Mouse (Mus musculus): ENCODE data around the gene Malsu1. TPM values are rescaled to one million over a fixed set of nuclear protein-coding genes. Genes with fewer than 3 reads are reported as not detected.

Malsu1 gene
- polyA plus RNA-seq, 1 experiment from 2014 or later = 80.9 TPM

GRCm38 (mm10) chr6:49115550-49115949 lies 42.0 kb downstream of the Malsu1 start:
- no peak for ATAC-seq (ENCODE audit: insufficient number of reproducible peaks, insufficient read depth, low FRiP score, low TSS enrichment, low read depth)
- WGBS = 77% methylated on average over 5 of the region's 5 CpGs
- H3K27ac ChIP-seq = no peak overlapping the region

GRCm38 (mm10) chr6:49116241-49116640 lies 42.6 kb downstream of the Malsu1 start:
- no peak for ATAC-seq (ENCODE audit: insufficient number of reproducible peaks, insufficient read depth, low FRiP score, low TSS enrichment, low read depth)
- H3K4me3 ChIP-seq (replicated peaks) = no peak overlapping the region
- peaks cover 41% of the 10 kb centered on the region for H3K36me3 ChIP-seq
- 95% methylated on average over 8 of the region's 8 CpGs for WGBS
- no peak overlapping the region for H3K4me2 ChIP-seq
- peaks cover 13% of the 10 kb centered on the region for H3K4me1 ChIP-seq (replicated peaks)
- H3K27ac ChIP-seq = no peak overlapping the region
- H3K27me3 ChIP-seq = no peaks in the 10 kb centered on the region
- H3K9ac ChIP-seq (replicated peaks) = no peak overlapping the region
- no peaks in the 10 kb centered on the region for H3K9me3 ChIP-seq

More at GRCm38 (mm10) chr6:49115550-49115949, 42.0 kb downstream of the Malsu1 start:
- Histone ChIP-seq H3K4me2 (no peak overlapping the region), H3K4me3 (replicated peaks) (no peak overlapping the region), H3K9ac (replicated peaks) (no peak overlapping the region), H3K36me3 (peaks cover 44% of the 10 kb centered on the region), H3K9me3 (no peaks in the 10 kb centered on the region), H3K4me1 (replicated peaks) (peaks cover 13% of the 10 kb centered on the region), H3K27me3 (no peaks in the 10 kb centered on the region)

GRCm38 (mm10) chr6:49118446-49118845 lies 44.9 kb downstream of the Malsu1 start:
- Histone ChIP-seq H3K9ac (replicated peaks) (no peak overlapping the region), H3K36me3 (peaks cover 44% of the 10 kb centered on the region), H3K27me3 (no peaks in the 10 kb centered on the region), H3K4me1 (replicated peaks) (peaks cover 13% of the 10 kb centered on the region), H3K9me3 (no peaks in the 10 kb centered on the region), H3K4me3 (replicated peaks) (no peak overlapping the region), H3K4me2 (no peak overlapping the region), H3K27ac (no peak overlapping the region)
- WGBS = 80% methylated on average over 8 of the region's 8 CpGs
- ATAC-seq (ENCODE audit: insufficient number of reproducible peaks, insufficient read depth, low FRiP score, low TSS enrichment, low read depth) = no peak

- Histone ChIP-seq H3K4me3 (replicated peaks) (no peak overlapping the region), H3K27me3 (no peaks in the 10 kb centered on the region), H3K36me3 (peaks cover 44% of the 10 kb centered on the region), H3K27ac (no peak overlapping the region), H3K9me3 (no peaks in the 10 kb centered on the region), H3K4me1 (replicated peaks) (peaks cover 6% of the 10 kb centered on the region; the same call in 1 of the 2 replicates), H3K4me2 (no peak overlapping the region), H3K9ac (replicated peaks) (no peak overlapping the region)
- WGBS = 83% methylated on average over 1 of the region's 1 CpGs
- no peak for ATAC-seq (ENCODE audit: insufficient number of reproducible peaks, insufficient read depth, low FRiP score, low TSS enrichment, low read depth)
These were observed 46.0 kb downstream of the Malsu1 start for GRCm38 (mm10) chr6:49119462-49120135.

GRCm38 (mm10) chr6:49120370-49120769 lies 46.8 kb downstream of the Malsu1 start:
- H3K36me3 ChIP-seq = peaks cover 40% of the 10 kb centered on the region
- H3K27ac ChIP-seq = no peak overlapping the region
- H3K4me1 ChIP-seq (replicated peaks) = peaks cover 5% of the 10 kb centered on the region; the same call in 1 of the 2 replicates
- no peaks in the 10 kb centered on the region for H3K27me3 ChIP-seq
- ATAC-seq (ENCODE audit: insufficient number of reproducible peaks, insufficient read depth, low FRiP score, low TSS enrichment, low read depth) = no peak
- H3K9ac ChIP-seq (replicated peaks) = no peak overlapping the region
- 91% methylated on average over 3 of the region's 3 CpGs for WGBS
- no peak overlapping the region for H3K4me2 ChIP-seq
- H3K9me3 ChIP-seq = no peaks in the 10 kb centered on the region
- no peak overlapping the region for H3K4me3 ChIP-seq (replicated peaks)

GRCm38 (mm10) chr6:49130328-49130727 lies 56.7 kb downstream of the Malsu1 start:
- Histone ChIP-seq H3K27ac (no peak overlapping the region), H3K4me3 (replicated peaks) (no peak overlapping the region), H3K36me3 (peaks cover 45% of the 10 kb centered on the region), H3K4me1 (replicated peaks) (peaks cover 5% of the 10 kb centered on the region; the same call in 1 of the 2 replicates), H3K9me3 (no peaks in the 10 kb centered on the region), H3K27me3 (no peaks in the 10 kb centered on the region), H3K9ac (replicated peaks) (no peak overlapping the region), H3K4me2 (no peak overlapping the region)
- no peak for ATAC-seq (ENCODE audit: insufficient number of reproducible peaks, insufficient read depth, low FRiP score, low TSS enrichment, low read depth)

- H3K9ac ChIP-seq (replicated peaks) = no peak overlapping the region
- no peak for ATAC-seq (ENCODE audit: insufficient number of reproducible peaks, insufficient read depth, low FRiP score, low TSS enrichment, low read depth)
- no peaks in the 10 kb centered on the region for H3K27me3 ChIP-seq
- no peak overlapping the region for H3K4me3 ChIP-seq (replicated peaks)
- H3K4me2 ChIP-seq = no peak overlapping the region
- peaks cover 38% of the 10 kb centered on the region; the same call in 1 of the 2 replicates for H3K36me3 ChIP-seq
- no peak overlapping the region for H3K27ac ChIP-seq
- 87% methylated on average over 9 of the region's 9 CpGs for WGBS
- H3K4me1 ChIP-seq (replicated peaks) = peaks cover 16% of the 10 kb centered on the region; the same call in 1 of the 2 replicates
- no peaks in the 10 kb centered on the region for H3K9me3 ChIP-seq
These were observed 58.3 kb downstream of the Malsu1 start for GRCm38 (mm10) chr6:49131855-49132254.

GRCm38 (mm10) chr6:49132352-49133090 lies 58.9 kb downstream of the Malsu1 start:
- WGBS = 69% methylated on average over 6 of the region's 6 CpGs
- H3K9ac ChIP-seq (replicated peaks) = no peak overlapping the region
- ATAC-seq (ENCODE audit: insufficient number of reproducible peaks, insufficient read depth, low FRiP score, low TSS enrichment, low read depth) = no peak

More at GRCm38 (mm10) chr6:49132352-49133090, 58.9 kb downstream of the Malsu1 start:
- Histone ChIP-seq H3K9me3 (no peaks in the 10 kb centered on the region), H3K4me1 (replicated peaks) (peaks cover 16% of the 10 kb centered on the region; the same call in 1 of the 2 replicates), H3K4me2 (no peak overlapping the region), H3K27ac (no peak overlapping the region), H3K4me3 (replicated peaks) (no peak overlapping the region), H3K36me3 (peaks cover 38% of the 10 kb centered on the region; the same call in 1 of the 2 replicates), H3K27me3 (no peaks in the 10 kb centered on the region)

Other genes with a start within 250 kb of the Malsu1 start
- 37.4 and 38.9 TPM in 2 replicates for gene Tmem176a, start 232.9 kb upstream of the Malsu1 start, polyA plus RNA-seq (2016; fragmentation: Nextera tagmentation; extraction: Ambion mirVana)
- gene Tmem176b, start 232.3 kb upstream of the Malsu1 start, polyA plus RNA-seq (2016; fragmentation: Nextera tagmentation; extraction: Ambion mirVana) = 120 and 128 TPM in 2 replicates
- not detected in 2 replicates for gene Aoc1, start 200.9 kb upstream of the Malsu1 start, polyA plus RNA-seq (2016; fragmentation: Nextera tagmentation; extraction: Ambion mirVana)
- not detected in 2 replicates for gene 1600015I10Rik, start 143.9 kb upstream of the Malsu1 start, polyA plus RNA-seq (2016; fragmentation: Nextera tagmentation; extraction: Ambion mirVana)
- gene Doxl2, start 98.8 kb upstream of the Malsu1 start, polyA plus RNA-seq (2016; fragmentation: Nextera tagmentation; extraction: Ambion mirVana) = not detected in 2 replicates
- gene Svs1, start 86.9 kb upstream of the Malsu1 start, polyA plus RNA-seq (2016; fragmentation: Nextera tagmentation; extraction: Ambion mirVana) = not detected in 2 replicates
- 0.54 and 0.59 TPM in 2 replicates for gene Gpnmb, start 37.2 kb upstream of the Malsu1 start, polyA plus RNA-seq (2016; fragmentation: Nextera tagmentation; extraction: Ambion mirVana)
- gene Igf2bp3, start 141.2 kb downstream of the Malsu1 start, polyA plus RNA-seq (2016; fragmentation: Nextera tagmentation; extraction: Ambion mirVana) = 114 and 122 TPM in 2 replicates
- 151 and 169 TPM in 2 replicates for gene Tra2a, start 190.2 kb downstream of the Malsu1 start, polyA plus RNA-seq (2016; fragmentation: Nextera tagmentation; extraction: Ambion mirVana)
- 7.0 and 7.7 TPM in 2 replicates for gene Ccdc126, start 245.5 kb downstream of the Malsu1 start, polyA plus RNA-seq (2016; fragmentation: Nextera tagmentation; extraction: Ambion mirVana)

All from limb, embryonic 12.5 days (tissue).